ENCODE assay signal across 27 mouse cellular contexts in the genomic region with DNA sequence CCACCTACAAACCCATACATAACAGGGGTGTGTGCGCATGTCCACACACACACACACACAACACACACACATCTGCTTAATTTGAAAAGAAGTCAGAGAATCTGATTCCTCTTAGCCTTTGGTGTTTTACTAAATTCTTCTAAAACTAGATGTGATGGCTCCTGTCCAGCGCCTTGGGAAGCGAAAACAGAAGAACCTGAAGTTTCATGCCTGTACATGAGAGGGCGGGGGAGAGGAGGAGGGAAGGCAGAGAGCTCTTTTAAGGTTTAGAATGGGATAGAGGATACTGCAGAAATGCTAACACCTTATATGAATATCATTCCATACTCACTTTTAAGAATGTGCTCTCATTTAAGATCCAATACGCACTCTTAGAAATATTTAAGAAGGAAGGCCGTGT.
"Had no signal": no experiment of that assay in that cellular context is flagged by ENCODE, and none has a peak within 500 bp of the region (broad histone marks: within the 10 kb centered on the region; RNA-seq: fewer than 3 reads in every experiment).

No protein-coding gene starts in this region.

- H3K4me2 ChIP-seq: heart, embryonic 11.5 days; heart, embryonic 13.5 days; heart, embryonic 15.5 days; hindbrain, embryonic 12.5 days; hindbrain, embryonic 14.5 days; intestine, embryonic 15.5 days; limb, embryonic 12.5 days; liver, embryonic 11.5 days; liver, embryonic 13.5 days; liver, embryonic 15.5 days had no signal

- H3K4me1 ChIP-seq: heart, embryonic 13.5 days; heart, embryonic 15.5 days; hindbrain, embryonic 10.5 days; intestine, embryonic 15.5 days; limb, embryonic 12.5 days; liver, embryonic 13.5 days; liver, embryonic 15.5 days had no signal

- H3K27me3 ChIP-seq: heart, embryonic 13.5 days; heart, embryonic 15.5 days; hindbrain, embryonic 12.5 days; intestine, embryonic 15.5 days; limb, embryonic 12.5 days; liver, embryonic 13.5 days; liver, embryonic 15.5 days had no signal

- H3K27ac ChIP-seq: gastrocnemius, adult 2 months; heart, adult 2 months; heart, embryonic 13.5 days; heart, embryonic 15.5 days; hindbrain, embryonic 10.5 days; hindbrain, embryonic 12.5 days; hindbrain, embryonic 14.5 days; intestine, embryonic 15.5 days; layer of hippocampus, adult 2 months; limb, embryonic 12.5 days; liver, embryonic 13.5 days; liver, embryonic 15.5 days had no signal

- H3K36me3 ChIP-seq: heart, embryonic 13.5 days; heart, embryonic 15.5 days; hindbrain, embryonic 10.5 days; hindbrain, embryonic 12.5 days; intestine, embryonic 15.5 days; limb, embryonic 12.5 days; liver, embryonic 13.5 days; liver, embryonic 15.5 days had no signal

- H3K9ac ChIP-seq: heart, embryonic 13.5 days; heart, embryonic 15.5 days; hindbrain, embryonic 12.5 days; hindbrain, embryonic 14.5 days; intestine, embryonic 15.5 days; limb, embryonic 12.5 days; liver, embryonic 13.5 days; liver, embryonic 15.5 days had no signal

- H3K9me3 ChIP-seq: heart, embryonic 13.5 days; heart, embryonic 15.5 days; hindbrain, embryonic 10.5 days; hindbrain, embryonic 12.5 days; intestine, embryonic 15.5 days; limb, embryonic 12.5 days; liver, embryonic 13.5 days; liver, embryonic 15.5 days had no signal

- H3K4me3 ChIP-seq: gastrocnemius, adult 2 months; heart, adult 2 months; heart, embryonic 13.5 days; heart, embryonic 15.5 days; hindbrain, embryonic 10.5 days; hindbrain, embryonic 12.5 days; intestine, embryonic 15.5 days; layer of hippocampus, adult 2 months; limb, embryonic 12.5 days; liver, embryonic 13.5 days; liver, embryonic 15.5 days had no signal

- ATAC-seq: hindbrain, embryonic 16.5 days; inflammation-experienced regulatory T-cells, adult 6 months; intestine, embryonic 15.5 days; intestine, postnatal 0 days had no signal

- DNase-seq: gastrocnemius, adult 2 months; gastrocnemius, postnatal 10 days; gastrocnemius, postnatal 25 days; heart, adult 2 months; heart, postnatal 14 days; heart, postnatal 4 days; kidney, adult 18-20 months; kidney, adult 8-10 months; kidney, postnatal 14 days; kidney, postnatal 36 days; left cerebral cortex, postnatal 4 days; liver; liver, embryonic 13.5 days had no signal
